Mouse (Mus musculus): ENCODE results near the gene Pde4d. TPM values are rescaled to one million over a fixed set of nuclear protein-coding genes. Genes with fewer than 3 reads are reported as not detected.

The Pde4d gene
- polyA plus RNA-seq, 1 experiment from 2014 or later = 8.7 TPM

DNA sequence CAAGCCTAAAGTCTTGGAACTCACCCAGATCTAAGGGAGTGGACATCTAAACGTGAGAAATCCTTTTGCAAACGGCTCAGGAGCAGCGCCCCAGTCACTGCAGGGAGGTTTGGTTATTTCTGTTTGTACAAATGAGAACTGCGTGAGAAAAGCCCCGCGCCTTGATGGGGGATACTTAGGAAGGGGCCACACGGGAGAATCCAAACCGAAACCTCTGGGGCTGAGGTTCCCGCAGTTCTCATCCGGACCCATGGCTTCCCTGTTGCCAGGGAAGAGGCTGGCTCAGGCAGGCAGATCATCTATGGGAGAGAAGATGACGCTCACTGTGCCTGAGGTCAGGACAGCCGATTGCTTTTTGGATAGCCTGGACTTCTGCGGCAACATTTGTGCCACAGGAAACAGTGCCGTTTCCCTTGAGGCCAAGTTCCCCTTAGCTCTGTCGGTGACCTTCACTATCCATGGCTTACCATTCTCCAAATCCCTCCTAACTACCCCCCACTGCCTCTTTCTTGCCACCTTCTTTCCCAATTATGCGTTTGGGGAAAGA, 762.3 kb downstream of the Pde4d start:
- H3K9me3 ChIP-seq (ENCODE audit: control insufficient read depth, low read length) = no peaks in the 10 kb centered on the region
- no peaks in the 10 kb centered on the region for H3K36me3 ChIP-seq (ENCODE audit: control insufficient read depth, insufficient read depth, low read length)
- ATAC-seq (ENCODE audit: low FRiP score) (no peak), DNase-seq (ENCODE audit: low spot score, missing footprints) (no peak)
- H3K4me1 ChIP-seq (ENCODE audit: control insufficient read depth, insufficient read depth, low read length) = no peaks in the 10 kb centered on the region
- H3K27me3 ChIP-seq (ENCODE audit: control insufficient read depth, insufficient read depth, low read length) = no peaks in the 10 kb centered on the region
- no peak overlapping the region for H3K9ac ChIP-seq (ENCODE audit: low read length)
- no peak overlapping the region for H3K27ac ChIP-seq (ENCODE audit: low read depth, low read length)
- no peak overlapping the region for H3K4me2 ChIP-seq
- H3K4me3 ChIP-seq (ENCODE audit: low read depth, low read length) = no peak overlapping the region
- 62% methylated on average over 16 of the region's 16 CpGs for WGBS

DNA sequence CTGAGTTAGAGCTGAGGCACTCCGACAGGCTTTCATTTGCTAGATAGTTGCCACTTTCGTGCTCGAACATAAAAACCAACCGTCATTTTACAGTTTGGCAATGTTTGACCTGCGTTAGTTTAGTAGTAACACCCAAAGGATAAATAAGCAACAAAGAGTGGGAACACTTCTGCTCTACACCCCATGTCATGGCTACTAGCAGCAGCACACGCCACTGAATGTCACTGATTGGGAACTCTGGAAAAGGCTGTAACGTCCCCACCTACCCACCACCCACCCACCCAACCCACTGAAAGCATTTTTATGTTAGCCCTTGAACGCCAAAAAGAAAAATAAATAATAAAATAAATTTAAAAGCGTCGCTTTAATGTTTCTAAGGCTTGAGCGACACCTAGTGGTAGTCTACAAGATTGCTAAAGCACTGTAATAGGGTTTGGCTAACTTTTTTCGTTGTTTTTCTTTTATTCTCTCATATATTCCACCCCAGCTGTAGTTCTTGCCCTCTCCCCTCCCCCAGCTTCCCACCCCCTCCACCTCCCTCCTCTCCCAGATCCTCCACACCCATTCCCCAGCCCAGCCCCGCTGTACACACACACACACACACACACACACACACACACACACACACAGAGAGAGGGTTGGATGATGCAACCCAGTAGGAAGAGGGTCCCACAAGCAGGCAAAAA, 763.2 kb downstream of the Pde4d start:
- Histone ChIP-seq H3K4me1 (ENCODE audit: control insufficient read depth, insufficient read depth, low read length) (no peaks in the 10 kb centered on the region), H3K9ac (ENCODE audit: low read length) (no peak overlapping the region), H3K4me3 (ENCODE audit: low read depth, low read length) (no peak overlapping the region), H3K27me3 (ENCODE audit: control insufficient read depth, insufficient read depth, low read length) (no peaks in the 10 kb centered on the region), H3K36me3 (ENCODE audit: control insufficient read depth, insufficient read depth, low read length) (no peaks in the 10 kb centered on the region), H3K9me3 (ENCODE audit: control insufficient read depth, low read length) (no peaks in the 10 kb centered on the region), H3K4me2 (no peak overlapping the region), H3K27ac (ENCODE audit: low read depth, low read length) (no peak overlapping the region)
- ATAC-seq (ENCODE audit: low FRiP score) (peak; percentile 59; the same call in 1 of the 2 replicates), DNase-seq (ENCODE audit: low spot score, missing footprints) (peak; percentile 89)
- WGBS = 29% methylated on average over 13 of the region's 13 CpGs

DNA sequence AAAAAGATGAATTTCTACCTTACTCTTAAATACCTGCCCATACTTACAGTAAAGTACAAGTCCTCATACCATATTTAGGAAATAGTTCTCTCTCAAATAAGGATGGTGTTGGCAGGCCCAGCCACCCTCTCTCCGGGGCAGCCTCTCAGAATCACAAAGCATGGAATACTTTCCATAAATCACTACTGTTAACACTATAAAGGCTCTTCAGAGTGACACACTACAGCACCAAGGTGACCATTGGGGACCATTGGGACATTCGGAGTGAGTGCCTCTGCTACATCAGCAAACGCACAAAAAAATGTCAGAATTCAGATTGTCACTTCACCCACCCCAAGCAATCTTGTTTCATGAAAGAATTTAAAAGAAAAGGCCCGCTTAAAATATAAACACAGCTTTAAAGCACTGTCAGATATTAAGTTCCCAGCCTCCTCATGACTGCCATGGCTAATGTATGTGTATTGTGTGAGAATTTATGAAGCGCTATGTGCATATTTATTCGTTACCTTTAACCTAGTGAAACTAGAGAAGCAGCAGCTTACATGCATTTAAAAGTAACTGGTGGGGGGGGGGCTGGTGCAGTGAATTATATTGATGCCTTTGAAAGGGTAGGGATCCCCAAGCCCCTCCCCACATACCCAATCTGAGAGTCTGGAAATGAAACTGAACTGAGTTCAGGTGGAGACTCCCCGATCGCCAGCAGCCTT, 769.4 kb downstream of the Pde4d start:
- Histone ChIP-seq H3K9ac (ENCODE audit: low read length) (no peak overlapping the region), H3K4me2 (no peak overlapping the region), H3K27me3 (ENCODE audit: control insufficient read depth, insufficient read depth, low read length) (no peaks in the 10 kb centered on the region), H3K27ac (ENCODE audit: low read depth, low read length) (no peak overlapping the region), H3K9me3 (ENCODE audit: control insufficient read depth, low read length) (no peaks in the 10 kb centered on the region), H3K36me3 (ENCODE audit: control insufficient read depth, insufficient read depth, low read length) (no peaks in the 10 kb centered on the region), H3K4me3 (ENCODE audit: low read depth, low read length) (no peak overlapping the region), H3K4me1 (ENCODE audit: control insufficient read depth, insufficient read depth, low read length) (no peaks in the 10 kb centered on the region)
- no peak for ATAC-seq (ENCODE audit: low FRiP score)
- DNase-seq (ENCODE audit: low spot score, missing footprints) = no peak
- 89% methylated on average over 8 of the region's 8 CpGs for WGBS

DNA sequence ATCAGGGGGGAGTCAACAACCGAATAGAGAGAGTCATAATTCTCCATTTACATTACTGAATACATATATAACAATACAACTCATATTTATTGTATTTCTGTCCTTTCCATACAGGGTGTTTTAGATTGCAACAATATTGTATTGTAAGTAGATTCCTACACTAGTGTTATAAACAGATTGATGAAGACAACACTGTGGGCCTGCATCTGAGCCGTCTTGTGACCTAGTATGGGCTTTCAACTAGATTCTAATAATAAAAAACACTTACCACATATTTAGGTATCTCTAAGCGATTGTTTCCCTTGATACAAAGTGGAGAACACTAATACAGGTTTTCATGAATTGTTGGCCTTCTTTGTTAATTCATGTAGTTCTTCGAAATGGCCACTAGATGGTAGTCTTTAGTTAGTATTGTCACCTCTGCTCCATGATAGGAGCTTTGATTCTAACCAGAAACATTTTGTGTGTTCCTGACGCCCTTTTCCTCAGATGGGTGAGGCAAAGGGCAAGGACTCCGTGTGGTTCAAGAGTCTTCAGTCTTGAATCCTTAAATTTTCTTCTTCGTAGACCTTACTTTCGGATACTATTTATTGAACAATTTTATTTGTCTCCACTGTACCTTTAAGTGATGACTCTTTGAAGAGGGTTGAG, 779.3 kb downstream of the Pde4d start:
- Histone ChIP-seq H3K9me3 (ENCODE audit: control insufficient read depth, low read length) (no peaks in the 10 kb centered on the region), H3K4me2 (no peak overlapping the region), H3K27ac (ENCODE audit: low read depth, low read length) (no peak overlapping the region), H3K9ac (ENCODE audit: low read length) (no peak overlapping the region), H3K4me1 (ENCODE audit: control insufficient read depth, insufficient read depth, low read length) (no peaks in the 10 kb centered on the region; the same call in 1 of the 2 replicates), H3K27me3 (ENCODE audit: control insufficient read depth, insufficient read depth, low read length) (no peaks in the 10 kb centered on the region), H3K4me3 (ENCODE audit: low read depth, low read length) (no peak overlapping the region), H3K36me3 (ENCODE audit: control insufficient read depth, insufficient read depth, low read length) (no peaks in the 10 kb centered on the region)
- peak; percentile 78 for ATAC-seq (ENCODE audit: low FRiP score)
- 32% methylated on average over 8 of the region's 8 CpGs for WGBS
- DNase-seq (ENCODE audit: low spot score, missing footprints) = peak; percentile 94

DNA sequence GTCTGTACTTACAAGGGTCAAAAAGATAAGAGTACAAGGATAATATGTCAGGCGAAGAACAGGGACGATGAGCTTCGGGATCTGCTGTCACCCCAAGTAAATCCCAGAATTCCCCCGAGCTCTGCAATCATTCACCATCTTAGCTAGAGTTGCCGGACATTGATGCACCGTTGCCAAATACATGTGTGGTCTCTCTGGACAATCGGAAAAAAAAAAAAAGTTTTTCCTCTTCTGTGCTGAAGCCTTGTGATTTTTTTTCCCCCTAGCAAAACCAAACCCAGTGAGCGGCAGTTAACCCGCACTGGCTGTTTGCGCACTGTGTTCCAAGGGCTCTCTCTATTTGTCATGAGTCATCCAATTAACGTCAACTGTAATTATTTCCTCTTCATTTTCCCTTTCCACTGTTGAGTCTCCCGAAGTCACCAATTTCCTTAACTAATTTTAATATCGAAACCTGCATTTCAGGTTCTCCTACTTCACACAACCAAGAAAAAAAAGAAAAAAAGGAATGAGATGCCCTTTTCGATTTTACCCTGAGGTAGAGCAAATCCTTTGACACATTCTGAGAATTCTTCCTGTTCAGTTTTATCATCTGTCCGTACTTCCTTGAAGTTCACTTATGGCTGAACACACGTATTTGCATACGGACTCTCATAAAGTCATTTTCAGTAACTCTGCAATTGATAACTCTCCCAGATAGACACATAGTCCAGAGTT, 780.0 kb downstream of the Pde4d start:
- no peaks in the 10 kb centered on the region for H3K36me3 ChIP-seq (ENCODE audit: control insufficient read depth, insufficient read depth, low read length)
- H3K27ac ChIP-seq (ENCODE audit: low read depth, low read length) = no peak overlapping the region
- H3K4me2 ChIP-seq = no peak overlapping the region
- ATAC-seq (ENCODE audit: low FRiP score) = peak; percentile 55
- 80% methylated on average over 17 of the region's 17 CpGs for WGBS
- no peaks in the 10 kb centered on the region for H3K27me3 ChIP-seq (ENCODE audit: control insufficient read depth, insufficient read depth, low read length)
- no peak overlapping the region for H3K9ac ChIP-seq (ENCODE audit: low read length)
- no peak for DNase-seq (ENCODE audit: low spot score, missing footprints)
- H3K9me3 ChIP-seq (ENCODE audit: control insufficient read depth, low read length) = no peaks in the 10 kb centered on the region
- no peak overlapping the region for H3K4me3 ChIP-seq (ENCODE audit: low read depth, low read length)
- no peaks in the 10 kb centered on the region; the same call in 1 of the 2 replicates for H3K4me1 ChIP-seq (ENCODE audit: control insufficient read depth, insufficient read depth, low read length)

DNA sequence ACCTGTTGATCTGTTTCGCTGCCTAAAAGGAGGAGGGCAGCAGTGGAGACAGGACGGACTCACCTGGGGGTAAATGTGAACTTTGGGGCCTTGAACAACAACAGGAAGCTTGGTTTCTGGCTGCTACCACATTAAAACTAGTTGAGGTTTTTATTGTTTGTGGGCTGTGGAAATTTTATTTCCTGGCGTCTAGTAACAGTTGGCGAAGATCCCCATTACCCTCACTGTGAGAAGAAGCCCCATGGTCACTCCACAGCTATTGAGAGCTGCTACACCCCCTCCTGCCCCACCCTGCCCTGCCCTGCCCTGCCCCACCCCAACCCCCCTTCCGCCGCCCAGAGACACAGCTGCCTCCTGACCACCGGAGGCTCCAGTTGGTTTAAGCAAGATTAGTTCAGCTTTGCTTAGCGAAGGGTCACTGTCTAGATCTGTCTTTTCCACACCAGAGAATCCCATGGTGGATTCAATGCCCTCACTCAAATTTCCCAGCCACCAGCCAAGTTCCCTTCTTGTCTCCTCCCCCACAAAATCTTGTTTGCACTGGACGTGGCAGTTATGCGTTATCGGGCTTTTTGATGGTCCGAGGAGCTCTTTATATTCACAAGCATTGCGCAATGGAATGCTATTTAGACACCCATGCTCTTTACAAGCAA, 780.7 kb downstream of the Pde4d start:
- Histone ChIP-seq H3K4me2 (no peak overlapping the region), H3K9me3 (ENCODE audit: control insufficient read depth, low read length) (no peaks in the 10 kb centered on the region), H3K27ac (ENCODE audit: low read depth, low read length) (no peak overlapping the region), H3K4me1 (ENCODE audit: control insufficient read depth, insufficient read depth, low read length) (no peaks in the 10 kb centered on the region; the same call in 1 of the 2 replicates), H3K27me3 (ENCODE audit: control insufficient read depth, insufficient read depth, low read length) (no peaks in the 10 kb centered on the region), H3K4me3 (ENCODE audit: low read depth, low read length) (no peak overlapping the region), H3K9ac (ENCODE audit: low read length) (no peak overlapping the region), H3K36me3 (ENCODE audit: control insufficient read depth, insufficient read depth, low read length) (no peaks in the 10 kb centered on the region)
- ATAC-seq (ENCODE audit: low FRiP score) (peak; percentile 59; the same call in 1 of the 2 replicates), DNase-seq (ENCODE audit: low spot score, missing footprints) (no peak)
- 61% methylated on average over 13 of the region's 13 CpGs for WGBS

DNA sequence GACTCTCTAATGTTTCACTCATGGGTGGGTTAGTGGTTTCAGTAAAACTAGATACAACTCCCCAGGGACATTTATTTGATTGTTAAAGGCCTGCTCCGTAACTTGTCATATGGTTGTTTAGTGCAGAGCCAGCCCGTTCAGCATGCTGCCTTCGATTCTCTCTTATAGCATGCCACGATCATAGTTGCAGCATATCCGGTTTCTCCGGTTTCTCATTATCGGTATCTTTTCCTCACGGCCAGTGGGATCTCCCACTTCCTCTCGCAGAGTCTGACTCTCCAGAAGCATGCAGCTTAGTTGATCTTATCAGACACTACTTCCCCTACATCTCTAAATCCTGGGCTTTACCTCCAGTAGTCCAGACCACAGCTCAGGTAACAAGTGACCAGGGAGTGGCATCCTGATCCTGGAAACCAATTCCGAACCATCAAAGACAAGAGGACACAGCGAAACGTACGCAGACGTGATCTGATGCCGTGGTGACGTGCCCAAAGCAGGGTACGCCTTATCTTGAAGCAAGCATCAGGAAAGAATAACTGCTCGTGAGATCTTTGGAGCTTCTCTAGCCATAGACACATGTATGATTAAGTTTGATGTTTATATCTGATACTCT, 782.2 kb downstream of the Pde4d start:
- ATAC-seq (ENCODE audit: low FRiP score) (no peak), DNase-seq (ENCODE audit: low spot score, missing footprints) (no peak)
- H3K4me3 ChIP-seq (ENCODE audit: low read depth, low read length) = no peak overlapping the region
- H3K27me3 ChIP-seq (ENCODE audit: control insufficient read depth, insufficient read depth, low read length) = no peaks in the 10 kb centered on the region
- H3K4me2 ChIP-seq = no peak overlapping the region
- H3K9me3 ChIP-seq (ENCODE audit: control insufficient read depth, low read length) = no peaks in the 10 kb centered on the region
- H3K4me1 ChIP-seq (ENCODE audit: control insufficient read depth, insufficient read depth, low read length) = no peaks in the 10 kb centered on the region; the same call in 1 of the 2 replicates
- no peak overlapping the region for H3K9ac ChIP-seq (ENCODE audit: low read length)
- no peak overlapping the region for H3K27ac ChIP-seq (ENCODE audit: low read depth, low read length)
- 88% methylated on average over 18 of the region's 18 CpGs for WGBS
- no peaks in the 10 kb centered on the region for H3K36me3 ChIP-seq (ENCODE audit: control insufficient read depth, insufficient read depth, low read length)

DNA sequence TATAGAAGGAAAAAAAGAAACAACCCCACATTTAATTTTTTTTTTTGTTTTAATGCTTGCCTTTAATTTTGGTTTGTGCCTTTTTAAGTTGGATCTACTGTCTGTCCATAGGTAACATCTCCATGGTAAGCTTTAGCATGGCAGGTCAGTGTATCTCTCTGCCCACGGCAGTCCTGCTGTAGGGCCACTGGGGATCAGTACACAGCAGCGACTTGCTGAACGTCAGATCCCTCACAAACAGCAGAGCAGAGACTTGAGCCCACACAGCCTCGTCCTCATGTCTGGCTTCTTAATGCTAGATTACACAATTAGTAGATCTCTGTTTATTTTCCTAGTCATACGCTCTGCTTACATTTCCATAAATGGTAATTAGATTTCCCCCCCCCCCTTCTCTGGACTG, 782.8 kb downstream of the Pde4d start:
- Histone ChIP-seq H3K27ac (ENCODE audit: low read depth, low read length) (no peak overlapping the region), H3K4me1 (ENCODE audit: control insufficient read depth, insufficient read depth, low read length) (no peaks in the 10 kb centered on the region; the same call in 1 of the 2 replicates)

More for the DNA sequence above, 782.8 kb downstream of the Pde4d start:
- H3K9ac ChIP-seq (ENCODE audit: low read length) = no peak overlapping the region
- H3K27me3 ChIP-seq (ENCODE audit: control insufficient read depth, insufficient read depth, low read length) = no peaks in the 10 kb centered on the region
- 82% methylated on average over 5 of the region's 5 CpGs for WGBS
- H3K4me2 ChIP-seq = no peak overlapping the region
- no peaks in the 10 kb centered on the region for H3K9me3 ChIP-seq (ENCODE audit: control insufficient read depth, low read length)
- no peaks in the 10 kb centered on the region for H3K36me3 ChIP-seq (ENCODE audit: control insufficient read depth, insufficient read depth, low read length)
- H3K4me3 ChIP-seq (ENCODE audit: low read depth, low read length) = no peak overlapping the region
- ATAC-seq (ENCODE audit: low FRiP score) (no peak), DNase-seq (ENCODE audit: low spot score, missing footprints) (no peak)

Data from midbrain, embryonic 11.5 days (tissue).